Mouse (Mus musculus) heart, adult 2 months (tissue): ENCODE results near the gene Hoxd12. TPM values are rescaled to one million over a fixed set of nuclear protein-coding genes. Genes with fewer than 3 reads are reported as not detected.

Experiments
- DNase-seq, 2 experiments: peaks; one replicate each; pipeline ENCODE4 v3.0.0; 2021
- H3K27ac ChIP-seq: fragments of 200-600 bp; 2 replicates; pipeline ENCODE4 v1.8.1; 2022
- H3K27me3 ChIP-seq: fragments of 200-500 bp; 2 replicates; pipeline ENCODE4 v1.6.1; 2012; ENCODE audit warnings: mild to moderate bottlenecking, low read length, inconsistent platforms, mixed read lengths; ENCODE audit not compliant: control insufficient read depth, insufficient read depth
- H3K36me3 ChIP-seq: fragments of 200-500 bp; 2 replicates; pipeline ENCODE4 v1.6.1; 2012; ENCODE audit warnings: low read length, inconsistent platforms; ENCODE audit not compliant: control insufficient read depth, insufficient read depth
- H3K4me1 ChIP-seq: fragments of 200-500 bp; 2 replicates; pipeline ENCODE4 v1.6.1; 2011; ENCODE audit warnings: low read length; ENCODE audit not compliant: control insufficient read depth, insufficient read depth
- H3K4me3 ChIP-seq: fragments of 200-600 bp; 2 replicates; pipeline ENCODE4 v1.8.1; 2022
- H3K79me2 ChIP-seq: fragments of 200-500 bp; replicated peaks from 2 replicates; pipeline ENCODE4 v1.6.1; 2012; ENCODE audit warnings: mild to moderate bottlenecking, inconsistent platforms, low read length, moderate library complexity, mixed read lengths; ENCODE audit not compliant: control insufficient read depth, insufficient read depth
- H3K9ac ChIP-seq: fragments of 200-500 bp; 2 replicates; pipeline ENCODE4 v1.6.1; 2012; ENCODE audit warnings: low read depth, mild to moderate bottlenecking, control low read depth, inconsistent platforms, low read length, mixed read lengths
- CTCF ChIP-seq: fragments of 200-600 bp; IDR thresholded peaks from 2 replicates; pipeline ENCODE4 v1.8.1; 2022; ENCODE audit warnings: antibody characterized with exemption, mild to moderate bottlenecking, moderate library complexity
- EP300 ChIP-seq: fragments of 200-500 bp; IDR thresholded peaks from 2 replicates; pipeline ENCODE4 v1.6.1; 2011; ENCODE audit warnings: low read depth, low read length, control low read depth; ENCODE audit not compliant: insufficient read depth
- POLR2A ChIP-seq: fragments of 200-500 bp; IDR thresholded peaks from 2 replicates; pipeline ENCODE4 v1.6.1; 2011; ENCODE audit warnings: mild to moderate bottlenecking, low read depth, low read length, control low read depth; ENCODE audit not compliant: insufficient read depth
- WGBS: fragments of 180-500 bp; shearing (Covaris S2); methylation state at CpG from one replicate; pipeline ENCODE4 v1.1.7; 2018; 5-methylcytosine and 5-hydroxymethylcytosine counted together
- intact Hi-C: fragments of 180-260 bp; cut with DNase I; formaldehyde crosslinking; loops from one replicate; pipeline ENCODE4 v1.15.1; 2025
- long read RNA-seq: library from polyadenylated mRNA; stranded (forward); transcript quantifications from one replicate; pipeline ENCODE4 v2.0.0, GENCODE M21; 2021
- polyA plus RNA-seq: library from polyadenylated mRNA; depleted of rRNA; stranded (reverse); fragments of >200 nt; gene quantifications from 2 replicates; pipeline ENCODE4 v1.2.3, GENCODE M21; 2012; rRNA removed
- total RNA-seq, 2 experiments: library from RNA; stranded (reverse); gene quantifications; 2 replicates each; pipeline ENCODE4 v1.2.3; 2021

Hoxd12 gene
- not detected for total RNA-seq
- not detected in 2 replicates for polyA plus RNA-seq
- long read RNA-seq: 0 reads

- H3K79me2 ChIP-seq: no peaks in the 10 kb centered on the region
- intact Hi-C loops: loop anchor here (5.0 kb wide), 1 partner anchor 1093 kb away; the partner anchor contains the start of gene Chrna1
- 5% methylated on average over 47 of the region's 47 CpGs for whole genome bisulfite sequencing
- H3K4me1 ChIP-seq: no peaks in the 10 kb centered on the region
- DNase-seq: peak in 1 of 2 experiments; percentile 15
- no peak within 1 kb of the TSS for H3K27ac ChIP-seq
- H3K27me3 ChIP-seq: peaks cover 23% of the 10 kb centered on the region
- no peak within 1 kb of the TSS for H3K9ac ChIP-seq
- H3K4me3 ChIP-seq: no peak within 1 kb of the TSS
- TF ChIP-seq CTCF (no peak), POLR2A (no peak), EP300 (no peak)
- H3K36me3 ChIP-seq: no peaks in the 10 kb centered on the region
Observed at GRCm38 (mm10) chr2:74674881-74675665, at the start of gene Hoxd12. Gene Hoxd12, plus strand, starts transcription at chr2:74675013.

- WGBS: 67% methylated on average over 4 of the region's 4 CpGs
- H3K36me3 ChIP-seq: no peaks in the 10 kb centered on the region
Observed at GRCm38 (mm10) chr2:74635412-74635811, 39.4 kb upstream of the Hoxd12 start.

GRCm38 (mm10) chr2:74642431-74642830 lies 32.4 kb upstream of the Hoxd12 start:
- no peak overlapping the region for H3K9ac ChIP-seq
- TF ChIP-seq EP300 (no peak), CTCF (no peak), POLR2A (no peak)
- no peaks in the 10 kb centered on the region for H3K36me3 ChIP-seq
- DNase-seq: no peak
- no peaks in the 10 kb centered on the region for H3K79me2 ChIP-seq
- peaks cover 8% of the 10 kb centered on the region for H3K27me3 ChIP-seq
- intact Hi-C loops: no loop called here
- no peak overlapping the region for H3K4me3 ChIP-seq
- 57% methylated on average over 5 of the region's 5 CpGs for WGBS
- H3K27ac ChIP-seq: no peak overlapping the region
- no peaks in the 10 kb centered on the region for H3K4me1 ChIP-seq

More at GRCm38 (mm10) chr2:74635412-74635811, 39.4 kb upstream of the Hoxd12 start:
- Histone ChIP-seq H3K4me3 (no peak overlapping the region), H3K79me2 (no peaks in the 10 kb centered on the region), H3K27me3 (no peaks in the 10 kb centered on the region), H3K9ac (no peak overlapping the region), H3K27ac (no peak overlapping the region), H3K4me1 (no peaks in the 10 kb centered on the region)
- TF ChIP-seq CTCF (no peak), EP300 (no peak), POLR2A (no peak)
- intact Hi-C loops: no loop called here
- DNase-seq: no peak

GRCm38 (mm10) chr2:74645631-74646030 lies 29.2 kb upstream of the Hoxd12 start:
- intact Hi-C loops: no loop called here
- Histone ChIP-seq H3K4me1 (no peaks in the 10 kb centered on the region), H3K79me2 (no peaks in the 10 kb centered on the region), H3K9ac (no peak overlapping the region), H3K4me3 (no peak overlapping the region), H3K36me3 (no peaks in the 10 kb centered on the region), H3K27me3 (peaks cover 15% of the 10 kb centered on the region), H3K27ac (no peak overlapping the region)
- DNase-seq: no peak
- TF ChIP-seq POLR2A (no peak), CTCF (no peak), EP300 (no peak)
- WGBS: 70% methylated on average over 3 of the region's 3 CpGs

GRCm38 (mm10) chr2:74647082-74647864 lies 27.5 kb upstream of the Hoxd12 start:
- Histone ChIP-seq H3K4me3 (no peak overlapping the region), H3K79me2 (no peaks in the 10 kb centered on the region), H3K27ac (no peak overlapping the region), H3K9ac (no peak overlapping the region), H3K27me3 (peaks cover 15% of the 10 kb centered on the region), H3K36me3 (no peaks in the 10 kb centered on the region), H3K4me1 (no peaks in the 10 kb centered on the region)
- WGBS: 19% methylated on average over 7 of the region's 7 CpGs
- DNase-seq: no peak
- TF ChIP-seq POLR2A: no peak
- no peak for TF ChIP-seq CTCF
- TF ChIP-seq EP300: no peak
- intact Hi-C loops: no loop called here

- H3K79me2 ChIP-seq: no peaks in the 10 kb centered on the region
- no peak for DNase-seq
- peaks cover 26% of the 10 kb centered on the region for H3K27me3 ChIP-seq
- no peak overlapping the region for H3K27ac ChIP-seq
- H3K36me3 ChIP-seq: no peaks in the 10 kb centered on the region
- H3K4me3 ChIP-seq: no peak overlapping the region
- H3K4me1 ChIP-seq: no peaks in the 10 kb centered on the region
- H3K9ac ChIP-seq: no peak overlapping the region
- intact Hi-C loops: no loop called here
- 45% methylated on average over 2 of the region's 2 CpGs for WGBS
- TF ChIP-seq CTCF (no peak), EP300 (no peak), POLR2A (no peak)
Observed at GRCm38 (mm10) chr2:74652996-74653340, 21.8 kb upstream of the Hoxd12 start.
